Mouse (Mus musculus): ENCODE data around the gene Igsf3.

DNA sequence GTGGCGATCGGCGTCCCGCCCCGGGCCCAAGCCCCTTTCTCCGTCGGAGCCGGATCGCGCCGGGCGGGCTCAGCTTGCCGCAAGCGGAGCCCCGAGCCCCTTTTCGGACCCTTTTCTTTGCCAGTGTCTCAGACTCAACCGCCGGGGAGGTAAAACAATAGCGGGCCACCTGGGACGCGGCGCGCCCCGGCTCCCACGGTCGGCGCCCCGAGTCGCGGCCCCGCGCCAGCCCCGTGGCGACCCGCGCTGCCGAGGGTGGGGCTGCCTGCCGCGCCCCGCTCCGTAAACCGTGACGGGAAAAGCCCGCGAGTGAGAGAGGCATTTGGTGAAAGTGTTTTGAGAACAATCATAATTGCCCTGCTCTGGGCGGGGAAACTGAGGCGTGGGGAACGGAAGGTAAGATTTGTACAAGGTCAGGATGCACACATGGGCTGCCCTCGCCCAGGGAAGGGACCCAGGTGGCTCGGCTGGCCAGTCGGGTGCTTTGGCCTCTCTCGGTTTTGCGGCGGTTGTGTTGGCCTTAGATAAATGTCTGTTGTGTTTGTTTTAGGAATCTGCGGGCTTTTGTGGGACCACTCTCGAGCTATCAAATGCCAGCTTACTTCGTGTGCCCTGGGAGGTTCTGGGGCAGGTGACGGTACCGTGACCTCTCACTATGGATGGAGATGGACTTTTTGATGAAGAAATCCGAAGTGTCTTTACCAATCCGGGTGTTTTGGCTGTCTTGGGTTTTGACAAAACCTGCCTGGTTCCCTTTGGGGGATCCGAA lies 557 bp downstream of the Igsf3 start:
- TF ChIP-seq CTCF (conservative IDR thresholded peaks at IDR 0.05 in 1 of 2, IDR thresholded peaks at IDR 0.05 in 1 of 2; ENCODE audit: low read depth in 2 of 2, low read length in 2 of 2): no peak
- TF ChIP-seq NELFE (IDR thresholded peaks at IDR 0.05; ENCODE audit: low read depth, low read length): no peak
- TF ChIP-seq MAFK (IDR thresholded peaks at IDR 0.05; ENCODE audit: insufficient replicate concordance, low read length): no peak
- no peak for TF ChIP-seq POLR2A (IDR thresholded peaks at IDR 0.05; ENCODE audit: low read depth, low read length)
- no peak for TF ChIP-seq PAX5 (IDR thresholded peaks at IDR 0.05; ENCODE audit: low read length)
- TF ChIP-seq HCFC1 (IDR thresholded peaks at IDR 0.05; ENCODE audit: low read depth, low read length): no peak
- no peak for TF ChIP-seq RAD21 (IDR thresholded peaks at IDR 0.05; ENCODE audit: low read depth, low read length)
